Mouse (Mus musculus): ENCODE data around the gene Nhsl2. TPM values are rescaled to one million over a fixed set of nuclear protein-coding genes. Genes with fewer than 3 reads are reported as not detected.

The Nhsl2 gene
- total RNA-seq, 1 experiment from 2014 or later, result 2.6 TPM

- ATAC-seq (replicated peaks in 1 of 2; ENCODE audit: insufficient read depth in 1 of 2, low FRiP score in 2 of 2, low TSS enrichment in 1 of 2, low read depth in 1 of 2, poor library complexity in 2 of 2, severe bottlenecking in 2 of 2), result no peak
These were observed 40.8 kb downstream of the Nhsl2 start for GRCm38 (mm10) chrX:101889813-101890469.

DNA sequence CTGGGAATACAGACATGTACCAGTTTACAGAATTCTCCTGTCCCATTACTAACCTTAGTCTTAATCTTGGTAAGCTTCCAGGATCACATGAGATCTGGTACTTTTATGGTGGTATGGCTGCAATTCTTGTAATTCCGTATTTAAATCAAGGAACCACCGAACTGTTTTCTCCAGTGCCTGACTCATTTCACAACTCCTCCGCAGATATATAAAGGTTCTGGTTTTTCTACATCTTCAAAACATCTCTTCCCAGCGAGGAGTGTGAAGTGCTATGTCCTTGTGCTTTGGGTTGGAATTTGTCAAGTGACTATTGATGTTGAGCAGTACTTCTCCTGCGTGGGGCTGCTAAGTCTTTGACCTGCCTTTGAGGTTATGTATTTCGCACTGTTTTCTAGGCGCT, 44.6 kb downstream of the Nhsl2 start:
- ATAC-seq (replicated peaks in 1 of 2; ENCODE audit: insufficient read depth in 1 of 2, low FRiP score in 2 of 2, low TSS enrichment in 1 of 2, low read depth in 1 of 2, poor library complexity in 2 of 2, severe bottlenecking in 2 of 2), result no peak

DNA sequence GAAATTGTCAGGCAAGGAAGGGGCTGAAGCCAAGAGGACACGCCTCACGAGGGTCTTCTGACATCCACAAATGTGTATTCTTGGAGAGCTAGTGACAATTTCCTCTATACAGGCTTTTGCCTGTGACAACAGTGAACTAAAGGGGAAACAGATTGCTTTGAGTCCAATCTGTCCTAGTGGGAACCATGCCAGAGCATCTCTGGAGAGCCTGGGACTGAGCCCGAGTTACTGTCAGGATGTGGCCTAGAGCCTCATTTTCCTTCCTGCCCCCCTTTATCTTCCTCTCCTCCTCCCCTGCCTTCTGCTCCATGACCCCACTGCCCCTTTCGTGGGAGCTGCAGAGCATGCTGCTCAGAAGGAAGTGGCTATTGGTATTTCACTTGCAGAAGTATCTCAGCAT, 49.2 kb downstream of the Nhsl2 start:
- ATAC-seq (replicated peaks in 1 of 2; ENCODE audit: insufficient read depth in 1 of 2, low FRiP score in 2 of 2, low TSS enrichment in 1 of 2, low read depth in 1 of 2, poor library complexity in 2 of 2, severe bottlenecking in 2 of 2), result peak; percentile 53 to 56

- no peak for ATAC-seq (replicated peaks in 1 of 2; ENCODE audit: insufficient read depth in 1 of 2, low FRiP score in 2 of 2, low TSS enrichment in 1 of 2, low read depth in 1 of 2, poor library complexity in 2 of 2, severe bottlenecking in 2 of 2)
These were observed 52.8 kb downstream of the Nhsl2 start for GRCm38 (mm10) chrX:101901806-101902490.

- no peak for ATAC-seq (replicated peaks in 1 of 2; ENCODE audit: insufficient read depth in 1 of 2, low FRiP score in 2 of 2, low TSS enrichment in 1 of 2, low read depth in 1 of 2, poor library complexity in 2 of 2, severe bottlenecking in 2 of 2)
These were observed 53.4 kb downstream of the Nhsl2 start for GRCm38 (mm10) chrX:101902597-101902996.

- ATAC-seq (replicated peaks in 1 of 2; ENCODE audit: insufficient read depth in 1 of 2, low FRiP score in 2 of 2, low TSS enrichment in 1 of 2, low read depth in 1 of 2, poor library complexity in 2 of 2, severe bottlenecking in 2 of 2), result no peak
These were observed 58.1 kb downstream of the Nhsl2 start for GRCm38 (mm10) chrX:101907301-101907700.

DNA sequence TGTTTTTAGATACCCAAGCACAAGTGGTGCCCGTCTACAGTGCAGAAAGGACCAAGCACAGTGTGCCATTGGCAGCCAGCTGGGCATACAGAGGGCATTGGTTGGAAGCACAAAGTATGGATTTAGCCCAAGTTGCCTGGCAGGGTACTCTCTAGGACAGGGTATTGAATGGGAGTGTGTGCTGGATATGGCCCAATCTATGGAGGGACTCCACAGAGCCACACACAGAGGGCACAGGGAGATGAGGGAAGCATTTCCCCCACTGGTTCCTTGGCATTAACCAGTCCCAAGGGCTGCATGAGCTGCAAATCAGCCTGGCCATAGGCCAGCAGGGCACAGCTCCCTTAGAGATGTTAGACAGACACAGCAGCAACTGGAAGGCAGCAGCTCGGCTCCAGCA, 79.9 kb downstream of the Nhsl2 start:
- ATAC-seq (replicated peaks in 1 of 2; ENCODE audit: insufficient read depth in 1 of 2, low FRiP score in 2 of 2, low TSS enrichment in 1 of 2, low read depth in 1 of 2, poor library complexity in 2 of 2, severe bottlenecking in 2 of 2), result no peak

- no peak for ATAC-seq (replicated peaks in 1 of 2; ENCODE audit: insufficient read depth in 1 of 2, low FRiP score in 2 of 2, low TSS enrichment in 1 of 2, low read depth in 1 of 2, poor library complexity in 2 of 2, severe bottlenecking in 2 of 2)
These were observed 81.1 kb downstream of the Nhsl2 start for GRCm38 (mm10) chrX:101930301-101930700.

- no peak for ATAC-seq (replicated peaks in 1 of 2; ENCODE audit: insufficient read depth in 1 of 2, low FRiP score in 2 of 2, low TSS enrichment in 1 of 2, low read depth in 1 of 2, poor library complexity in 2 of 2, severe bottlenecking in 2 of 2)
These were observed 81.8 kb downstream of the Nhsl2 start for GRCm38 (mm10) chrX:101931016-101931415.

- ATAC-seq (replicated peaks in 1 of 2; ENCODE audit: insufficient read depth in 1 of 2, low FRiP score in 2 of 2, low TSS enrichment in 1 of 2, low read depth in 1 of 2, poor library complexity in 2 of 2, severe bottlenecking in 2 of 2), result no peak
These were observed 83.1 kb downstream of the Nhsl2 start for GRCm38 (mm10) chrX:101932244-101932643.

DNA sequence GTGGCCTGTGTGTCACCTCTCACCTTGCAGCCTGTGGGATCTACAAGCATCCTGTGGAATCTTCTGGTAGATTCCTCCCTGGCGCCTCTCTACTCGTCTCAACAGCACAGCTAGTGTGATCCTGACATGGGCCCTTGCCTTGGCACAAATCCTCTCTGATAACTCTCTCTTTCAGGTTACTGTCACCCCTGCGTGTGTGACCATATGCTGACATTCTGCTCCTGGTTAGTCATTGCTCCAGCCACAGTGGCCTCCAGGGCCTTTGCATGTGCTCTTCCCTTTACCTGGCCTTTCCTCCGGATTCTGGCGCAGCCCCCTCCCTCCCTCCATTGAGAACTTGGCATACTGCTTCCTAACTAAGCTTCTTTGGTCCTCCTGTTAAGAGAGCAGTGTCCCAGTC, 84.2 kb downstream of the Nhsl2 start:
- no peak for ATAC-seq (replicated peaks in 1 of 2; ENCODE audit: insufficient read depth in 1 of 2, low FRiP score in 2 of 2, low TSS enrichment in 1 of 2, low read depth in 1 of 2, poor library complexity in 2 of 2, severe bottlenecking in 2 of 2)

- ATAC-seq (replicated peaks in 1 of 2; ENCODE audit: insufficient read depth in 1 of 2, low FRiP score in 2 of 2, low TSS enrichment in 1 of 2, low read depth in 1 of 2, poor library complexity in 2 of 2, severe bottlenecking in 2 of 2), result no peak
These were observed 86.2 kb downstream of the Nhsl2 start for GRCm38 (mm10) chrX:101935291-101935840.

DNA sequence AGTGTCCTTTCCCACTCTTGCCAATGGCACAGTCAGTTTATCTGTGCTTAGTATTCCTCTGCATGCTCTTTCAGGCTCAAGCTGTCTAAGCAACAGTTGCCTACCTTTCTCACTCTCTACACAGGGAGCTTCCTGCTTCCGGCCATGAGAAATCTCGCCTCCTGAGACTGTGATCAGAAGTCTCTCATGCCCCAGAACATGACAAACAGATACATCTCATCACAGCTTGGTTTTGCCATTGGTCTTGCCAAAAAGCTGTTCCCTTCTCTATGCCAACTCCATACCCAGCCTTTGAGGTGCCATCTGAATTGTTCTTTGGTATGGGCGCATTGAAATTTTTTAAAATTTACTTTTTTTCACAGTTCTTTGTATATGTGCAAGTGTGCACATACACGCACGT, 90.3 kb downstream of the Nhsl2 start:
- ATAC-seq (replicated peaks in 1 of 2; ENCODE audit: insufficient read depth in 1 of 2, low FRiP score in 2 of 2, low TSS enrichment in 1 of 2, low read depth in 1 of 2, poor library complexity in 2 of 2, severe bottlenecking in 2 of 2), result no peak

GRCm38 (mm10) chrX:101942461-101942896, 93.3 kb downstream of the Nhsl2 start:
- peak; percentile 56 to 75 for ATAC-seq (replicated peaks in 1 of 2; ENCODE audit: insufficient read depth in 1 of 2, low FRiP score in 2 of 2, low TSS enrichment in 1 of 2, low read depth in 1 of 2, poor library complexity in 2 of 2, severe bottlenecking in 2 of 2)

DNA sequence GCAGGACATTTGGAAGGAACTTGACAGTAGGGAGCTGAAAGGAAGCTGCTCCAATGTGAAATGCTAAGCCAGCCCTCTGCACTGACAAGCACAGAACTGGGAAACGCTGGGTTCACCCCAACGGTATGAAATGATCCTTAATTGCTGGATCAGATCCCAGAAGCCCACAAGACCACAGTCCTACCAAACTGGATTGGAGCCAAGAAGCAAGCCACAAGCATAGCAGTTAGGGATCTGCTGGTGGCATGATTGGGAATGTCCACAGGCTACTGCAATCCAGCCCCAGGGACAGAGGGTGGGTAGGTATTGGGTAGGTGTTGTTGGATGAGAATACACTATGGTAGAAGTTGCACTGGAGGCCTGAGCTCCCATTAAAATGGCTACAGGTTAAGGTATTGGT, 94.6 kb downstream of the Nhsl2 start:
- no peak for ATAC-seq (replicated peaks in 1 of 2; ENCODE audit: insufficient read depth in 1 of 2, low FRiP score in 2 of 2, low TSS enrichment in 1 of 2, low read depth in 1 of 2, poor library complexity in 2 of 2, severe bottlenecking in 2 of 2)

GRCm38 (mm10) chrX:101944761-101945330, 95.7 kb downstream of the Nhsl2 start:
- ATAC-seq (replicated peaks in 1 of 2; ENCODE audit: insufficient read depth in 1 of 2, low FRiP score in 2 of 2, low TSS enrichment in 1 of 2, low read depth in 1 of 2, poor library complexity in 2 of 2, severe bottlenecking in 2 of 2), result no peak

DNA sequence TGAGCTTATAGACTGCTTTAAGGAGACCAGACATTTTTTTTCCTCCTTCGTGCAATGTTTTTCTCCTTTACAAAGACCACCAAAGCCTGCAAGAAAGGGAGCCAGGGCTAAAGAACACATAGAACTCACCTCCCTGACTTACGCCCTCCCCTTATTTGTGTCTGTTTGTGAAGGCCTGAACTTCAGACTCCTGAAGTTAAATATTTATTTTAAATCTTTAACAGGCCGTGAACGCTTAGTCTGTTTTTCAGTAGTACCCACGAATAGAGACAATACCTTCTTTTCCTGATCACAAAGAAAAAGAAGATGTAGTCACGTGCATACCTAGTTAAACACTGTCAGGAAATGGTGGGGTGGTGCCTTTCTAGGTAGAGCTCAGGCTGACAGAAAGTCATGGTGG, 103.3 kb downstream of the Nhsl2 start:
- no peak for ATAC-seq (replicated peaks in 1 of 2; ENCODE audit: insufficient read depth in 1 of 2, low FRiP score in 2 of 2, low TSS enrichment in 1 of 2, low read depth in 1 of 2, poor library complexity in 2 of 2, severe bottlenecking in 2 of 2)

DNA sequence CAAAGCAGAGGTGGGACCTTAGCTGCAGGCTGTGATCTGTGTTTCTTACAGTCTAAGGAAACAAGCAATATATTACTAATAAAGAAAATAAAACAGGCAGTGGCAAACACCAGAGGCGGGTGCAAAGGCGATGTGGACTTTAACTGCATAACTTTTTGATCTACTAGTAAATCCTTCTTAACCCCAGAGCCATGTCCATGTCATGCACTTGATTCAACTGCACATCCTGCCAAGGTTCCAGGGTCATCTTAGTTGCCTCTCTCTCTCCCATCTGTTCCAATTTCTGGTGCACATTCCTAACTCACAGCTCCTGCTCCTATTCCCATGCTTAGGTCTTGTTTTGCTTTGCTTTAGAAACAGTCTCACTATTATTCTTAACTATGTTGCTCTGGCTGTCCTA, 104.1 kb downstream of the Nhsl2 start:
- ATAC-seq (replicated peaks in 1 of 2; ENCODE audit: insufficient read depth in 1 of 2, low FRiP score in 2 of 2, low TSS enrichment in 1 of 2, low read depth in 1 of 2, poor library complexity in 2 of 2, severe bottlenecking in 2 of 2), result no peak

Measured in hematopoietic stem cell, adult 5-6 weeks (primary cell).